Mouse (Mus musculus) small intestine, adult 2 months (tissue): ENCODE measurements around the gene Akap13.

Experiments used
- CTCF ChIP-seq: fragments of 200-500 bp; IDR thresholded peaks from 2 replicates; pipeline ENCODE4 v1.5.1; 2012; ENCODE audit warnings: low read depth, mild to moderate bottlenecking, control low read depth, inconsistent platforms, low read length, moderate library complexity, mixed read lengths; ENCODE audit not compliant: insufficient replicate concordance, insufficient read length; ENCODE audit errors: extremely low read depth
- POLR2A ChIP-seq: fragments of 200-500 bp; IDR thresholded peaks from 2 replicates; pipeline ENCODE4 v1.6.1; 2012; ENCODE audit warnings: low read depth, mild to moderate bottlenecking, control low read depth, inconsistent platforms, low read length, moderate library complexity

DNA sequence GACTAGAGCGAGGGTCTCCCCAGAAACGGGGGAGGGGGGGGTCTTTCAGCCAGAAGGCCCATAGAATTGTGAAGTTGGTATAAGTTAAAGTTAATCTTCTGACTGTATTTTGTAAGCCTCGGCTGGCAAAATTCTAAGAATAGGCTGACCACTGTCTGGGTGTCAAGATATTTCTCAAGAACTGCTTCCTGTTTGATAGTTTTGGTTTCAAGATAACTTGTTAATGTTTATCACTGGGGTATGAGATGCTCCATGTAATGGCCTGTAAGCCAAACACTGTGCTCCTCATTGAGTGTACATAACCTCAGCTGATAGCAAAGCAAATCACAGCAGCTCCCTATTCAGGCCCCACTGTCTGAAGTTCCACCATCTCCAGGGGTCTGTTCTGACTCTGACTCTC, 332.0 kb downstream of the Akap13 start:
- TF ChIP-seq CTCF (no peak), POLR2A (no peak)
